Comparison of ENCODE assay signal across 8 mouse cellular contexts in genomic region chr12:78861496-78862253, GRCm38 (mm10). TPM values are rescaled to one million over a fixed set of nuclear protein-coding genes. Genes with fewer than 3 reads are reported as not detected.
DNase-seq lines count a peak whose midpoint lies in the region; ATAC-seq lines count a peak whose summit lies in the region.

TSS of gene Atp6v1d (minus strand) at chr12:78861638.
TSS of gene Eif2s1 (plus strand) at chr12:78861819.

- peak within 1 kb of the TSS; percentile 91 for H3K4me3 ChIP-seq in hindbrain, embryonic 16.5 days (ENCODE audit: low read length)
- peak within 1 kb of the TSS; percentile 98 for H3K4me3 ChIP-seq in macrophage (ENCODE audit: inconsistent target)

- no peaks in the 10 kb centered on the region for H3K27me3 ChIP-seq in hindbrain, embryonic 16.5 days (replicated peaks; ENCODE audit: control insufficient read depth, insufficient read depth, low read length)

- ATAC-seq in hindbrain, embryonic 16.5 days = peak; percentile 100

- H3K27ac ChIP-seq in hindbrain, embryonic 16.5 days (ENCODE audit: low read depth, low read length) = peak within 1 kb of the TSS; percentile 89
- peak within 1 kb of the TSS; percentile 97 for H3K27ac ChIP-seq in macrophage

- H3K36me3 ChIP-seq in hindbrain, embryonic 16.5 days (ENCODE audit: control insufficient read depth, insufficient read depth, low read length) = no peaks in the 10 kb centered on the region
- 0 out of 2 replicates have a peak, but pooled peaks cover 7% of the 10 kb centered on the region for H3K36me3 ChIP-seq in macrophage (ENCODE audit: inconsistent target)

- H3K4me1 ChIP-seq in hindbrain, embryonic 16.5 days (ENCODE audit: control insufficient read depth, insufficient read depth, low read depth, low read length) = peaks cover 17% of the 10 kb centered on the region

- DNase-seq in WW6 (ENCODE audit: low read depth, low spot score) = peak; percentile 96
- DNase-seq in cerebellum, postnatal 4 days (ENCODE audit: low spot score in 2 of 2) = peak; percentile 96 to 97
- DNase-seq in gastrocnemius, adult 18-20 months (ENCODE audit: low spot score) = peak; percentile 99
- DNase-seq in left cerebral cortex, adult 18-20 months (ENCODE audit: low spot score in 2 of 2) = peak; percentile 99
- peak; percentile 100 for DNase-seq in right cerebral cortex, adult 18-20 months
- peak; percentile 96 for DNase-seq in urinary bladder, postnatal 10 days (ENCODE audit: low spot score)

- peak within 1 kb of the TSS; percentile 85 for H3K4me2 ChIP-seq in hindbrain, embryonic 16.5 days (ENCODE audit: low read length)

- under 1% methylated on average over 55 of the region's 55 CpGs for WGBS in hindbrain, embryonic 16.5 days
- WGBS in macrophage (ENCODE audit: missing documents) = under 1% methylated on average over 49 of the region's 55 CpGs

- H3K79me2 ChIP-seq in macrophage (ENCODE audit: inconsistent target) = peaks cover 94% of the 10 kb centered on the region

- H3K9me3 ChIP-seq in hindbrain, embryonic 16.5 days (ENCODE audit: control insufficient read depth, low read length) = no peaks in the 10 kb centered on the region

- peak within 1 kb of the TSS; percentile 83 for H3K9ac ChIP-seq in hindbrain, embryonic 16.5 days (ENCODE audit: low read depth, low read length)

RNA-seq across cellular contexts. Expression of gene Atp6v1d, which starts in this region (rescaled TPM):
- 10 to 100 TPM; 64.3 to 67.3 TPM for total RNA-seq in gastrocnemius, adult 18-20 months (2021)
- polyA plus RNA-seq in hindbrain, embryonic 16.5 days (2015; fragmentation: Nextera tagmentation; extraction: Ambion mirVana) = 119 and 132 TPM in 2 replicates
- 100 to 1,000 TPM; 301 to 302 TPM for total RNA-seq in left cerebral cortex, adult 18-20 months (2021)
- 100 to 1,000 TPM in 20 of 26 experiments, 10 to 100 TPM in 6; 51.4 to 179 (median 124) TPM for total RNA-seq in macrophage (2018; cell fraction: chromatin; rRNA removed)
- total RNA-seq in macrophage (2018; cell fraction: cytosol; rRNA removed) = 100 to 1,000 TPM; 105 to 170 (median 150) TPM
- total RNA-seq in macrophage (2018; cell fraction: nucleus; rRNA removed) = 100 to 1,000 TPM in 23 of 26 experiments, 10 to 100 TPM in 3; 82.2 to 189 (median 123) TPM
- polyA plus RNA-seq in macrophage (2018) = 98.6 to 157 TPM (median 145 TPM) in 3 replicates

RNA-seq across cellular contexts. Expression of gene Eif2s1, which starts in this region (rescaled TPM):
- total RNA-seq in gastrocnemius, adult 18-20 months (2021) = 10 to 100 TPM; 37.1 to 42.4 TPM
- 138 and 143 TPM in 2 replicates for polyA plus RNA-seq in hindbrain, embryonic 16.5 days (2015; fragmentation: Nextera tagmentation; extraction: Ambion mirVana)
- total RNA-seq in left cerebral cortex, adult 18-20 months (2021) = 10 to 100 TPM; 48.9 to 52.7 TPM
- total RNA-seq in macrophage (2018; cell fraction: chromatin; rRNA removed) = 10 to 100 TPM; 14.3 to 61.4 (median 44.4) TPM
- 10 to 100 TPM; 41.9 to 86.7 (median 50.9) TPM for total RNA-seq in macrophage (2018; cell fraction: cytosol; rRNA removed)
- total RNA-seq in macrophage (2018; cell fraction: nucleus; rRNA removed) = 10 to 100 TPM; 19.0 to 69.1 (median 41.2) TPM
- 56.0 to 93.1 TPM (median 62.6 TPM) in 3 replicates for polyA plus RNA-seq in macrophage (2018)

Comparison
In these comparisons a context has a peak if more than half of its experiments do, and no peak if none do; other contexts are left out.
1. Peak in every context shown above with its lines: DNase-seq, ATAC-seq, H3K4me3 ChIP-seq and H3K27ac ChIP-seq.
2. RNA of gene Atp6v1d (total RNA-seq): 301 to 302 TPM in left cerebral cortex, adult 18-20 months; 64.3 to 67.3 TPM in gastrocnemius, adult 18-20 months; every median in the first group is over 4 times any median in the second.